Mouse (Mus musculus): ENCODE measurements around the gene Fgf8. TPM values are rescaled to one million over a fixed set of nuclear protein-coding genes. Genes with fewer than 3 reads are reported as not detected.
A peak's percentile ranks its signal among the peaks of the same experiment; 100 is the strongest.

The Fgf8 gene
- polyA plus RNA-seq, 1 experiment from 2014 or later: 78.5 TPM

GRCm38 (mm10) chr19:45780350-45780915 lies 37.7 kb upstream of the Fgf8 start:
- H3K4me3 ChIP-seq: peak overlapping the region; percentile 84; the same call in 1 of the 2 replicates

GRCm38 (mm10) chr19:45775486-45775885 lies 32.8 kb upstream of the Fgf8 start:
- no peaks in the 10 kb centered on the region for H3K9me3 ChIP-seq (replicated peaks)
- H3K4me3 ChIP-seq: no peak overlapping the region
- peaks cover 3% of the 10 kb centered on the region for H3K4me1 ChIP-seq
- no peak overlapping the region for H3K27ac ChIP-seq
- no peak for DNase-seq (ENCODE audit: low spot score)
- WGBS: 77% methylated on average over 2 of the region's 2 CpGs
- H3K27me3 ChIP-seq (ENCODE audit: low read depth, poor library complexity, severe bottlenecking): no peaks in the 10 kb centered on the region
- H3K36me3 ChIP-seq: peaks cover 100% of the 10 kb centered on the region

More at GRCm38 (mm10) chr19:45780350-45780915, 37.7 kb upstream of the Fgf8 start:
- Histone ChIP-seq H3K4me1 (peaks cover 25% of the 10 kb centered on the region), H3K36me3 (peaks cover 63% of the 10 kb centered on the region), H3K27ac (no peak overlapping the region), H3K27me3 (ENCODE audit: low read depth, poor library complexity, severe bottlenecking) (no peaks in the 10 kb centered on the region), H3K9me3 (replicated peaks) (no peaks in the 10 kb centered on the region)
- 91% methylated on average over 13 of the region's 13 CpGs for WGBS
- no peak for DNase-seq (ENCODE audit: low spot score)

- DNase-seq (ENCODE audit: low spot score): no peak
- H3K4me1 ChIP-seq: no peaks in the 10 kb centered on the region
- H3K9me3 ChIP-seq (replicated peaks): no peaks in the 10 kb centered on the region
- H3K36me3 ChIP-seq: peaks cover 100% of the 10 kb centered on the region
- no peaks in the 10 kb centered on the region for H3K27me3 ChIP-seq (ENCODE audit: low read depth, poor library complexity, severe bottlenecking)
- H3K27ac ChIP-seq: no peak overlapping the region
- H3K4me3 ChIP-seq: no peak overlapping the region
- WGBS: 96% methylated on average over 5 of the region's 5 CpGs
Measured at GRCm38 (mm10) chr19:45771501-45771900, 28.8 kb upstream of the Fgf8 start.

DNA sequence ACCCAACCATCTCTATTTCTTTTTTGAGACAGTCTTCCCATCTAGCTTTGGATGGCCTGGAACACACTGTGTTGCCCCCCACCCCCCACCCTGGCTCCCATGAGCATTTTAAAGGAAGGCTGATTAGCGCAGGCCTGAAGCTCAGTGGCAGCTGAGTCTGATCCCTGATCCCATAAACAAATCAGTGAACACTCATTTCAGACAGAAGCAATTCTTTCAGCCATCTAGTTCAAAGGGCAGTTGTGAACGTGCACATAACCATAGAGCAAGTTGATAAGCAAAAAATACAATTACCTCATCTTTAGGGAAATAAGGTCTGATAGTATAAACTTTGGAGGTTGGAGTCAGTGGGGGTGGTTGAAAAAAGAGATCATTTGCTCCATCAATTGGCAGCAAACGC lies 18.1 kb upstream of the Fgf8 start:
- Histone ChIP-seq H3K27me3 (ENCODE audit: low read depth, poor library complexity, severe bottlenecking) (no peaks in the 10 kb centered on the region), H3K27ac (no peak overlapping the region), H3K4me3 (no peak overlapping the region), H3K9me3 (replicated peaks) (no peaks in the 10 kb centered on the region), H3K36me3 (peaks cover 96% of the 10 kb centered on the region), H3K4me1 (no peaks in the 10 kb centered on the region)
- 90% methylated on average over 3 of the region's 3 CpGs for WGBS
- DNase-seq (ENCODE audit: low spot score): no peak

GRCm38 (mm10) chr19:45758671-45759070 lies 16.0 kb upstream of the Fgf8 start:
- peaks cover 96% of the 10 kb centered on the region for H3K36me3 ChIP-seq
- H3K4me1 ChIP-seq: no peaks in the 10 kb centered on the region
- WGBS: 95% methylated on average over 5 of the region's 5 CpGs
- no peak for DNase-seq (ENCODE audit: low spot score)
- H3K9me3 ChIP-seq (replicated peaks): no peaks in the 10 kb centered on the region
- no peak overlapping the region for H3K4me3 ChIP-seq
- no peak overlapping the region for H3K27ac ChIP-seq
- no peaks in the 10 kb centered on the region for H3K27me3 ChIP-seq (ENCODE audit: low read depth, poor library complexity, severe bottlenecking)

- DNase-seq (ENCODE audit: low spot score): no peak
- Histone ChIP-seq H3K36me3 (peaks cover 82% of the 10 kb centered on the region), H3K9me3 (replicated peaks) (no peaks in the 10 kb centered on the region), H3K27ac (no peak overlapping the region), H3K4me1 (peaks cover 14% of the 10 kb centered on the region), H3K4me3 (no peak overlapping the region), H3K27me3 (ENCODE audit: low read depth, poor library complexity, severe bottlenecking) (no peaks in the 10 kb centered on the region)
- 97% methylated on average over 3 of the region's 3 CpGs for WGBS
Measured at GRCm38 (mm10) chr19:45753551-45753950, 10.8 kb upstream of the Fgf8 start.

- H3K36me3 ChIP-seq: peaks cover 72% of the 10 kb centered on the region
- no peak for DNase-seq (ENCODE audit: low spot score)
Measured at GRCm38 (mm10) chr19:45751881-45752280, 9.2 kb upstream of the Fgf8 start.

GRCm38 (mm10) chr19:45749243-45750043 lies 6.7 kb upstream of the Fgf8 start, which contains the start of gene Npm3:
Npm3 (minus strand) TSS chr19:45749591.
- DNase-seq (ENCODE audit: low spot score): peak; percentile 95
- H3K4me1 ChIP-seq: peaks cover 43% of the 10 kb centered on the region
- peak within 1 kb of the TSS; percentile 94 for H3K4me3 ChIP-seq
- no peaks in the 10 kb centered on the region for H3K9me3 ChIP-seq (replicated peaks)
- H3K27ac ChIP-seq: peak within 1 kb of the TSS; percentile 90
- H3K36me3 ChIP-seq: peaks cover 49% of the 10 kb centered on the region
- H3K27me3 ChIP-seq (ENCODE audit: low read depth, poor library complexity, severe bottlenecking): peaks cover 30% of the 10 kb centered on the region
- WGBS: under 1% methylated on average over 59 of the region's 60 CpGs

More at GRCm38 (mm10) chr19:45751881-45752280, 9.2 kb upstream of the Fgf8 start:
- H3K4me1 ChIP-seq: peaks cover 27% of the 10 kb centered on the region
- 93% methylated on average over 7 of the region's 7 CpGs for WGBS
- no peak overlapping the region for H3K27ac ChIP-seq
- H3K4me3 ChIP-seq: no peak overlapping the region
- H3K27me3 ChIP-seq (ENCODE audit: low read depth, poor library complexity, severe bottlenecking): peaks cover 5% of the 10 kb centered on the region; the same call in 1 of the 2 replicates
- H3K9me3 ChIP-seq (replicated peaks): no peaks in the 10 kb centered on the region

DNA sequence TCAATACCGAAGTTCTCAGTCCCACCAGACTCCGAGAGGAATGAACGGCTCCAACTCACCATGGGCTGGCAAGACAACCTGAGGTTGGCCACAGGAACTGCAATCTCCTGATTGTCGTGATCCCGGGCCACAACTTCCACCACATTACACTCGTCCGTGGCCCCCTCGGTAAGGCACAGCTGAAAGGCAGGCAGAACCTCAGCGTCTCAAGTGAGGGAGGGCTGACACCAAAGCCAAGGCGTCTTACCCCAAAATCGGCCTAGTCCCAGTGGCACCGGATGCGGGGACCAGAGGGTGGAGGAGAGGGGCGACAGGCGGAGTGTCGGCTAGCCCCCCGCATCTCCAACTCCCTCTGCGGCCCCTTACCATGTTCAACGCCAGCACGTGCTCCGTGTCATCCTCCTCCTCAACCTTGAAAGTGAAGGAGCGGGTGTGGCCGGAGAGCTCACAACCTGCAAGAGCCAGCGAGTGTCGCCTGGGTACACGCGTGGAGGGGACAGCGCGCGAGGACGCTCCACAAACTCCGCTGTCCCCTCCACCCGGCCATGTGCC lies 6.1 kb upstream of the Fgf8 start:
- peaks cover 43% of the 10 kb centered on the region for H3K4me1 ChIP-seq
- H3K9me3 ChIP-seq (replicated peaks): no peaks in the 10 kb centered on the region
- 2% methylated on average over 33 of the region's 33 CpGs for WGBS
- H3K27me3 ChIP-seq (ENCODE audit: low read depth, poor library complexity, severe bottlenecking): peaks cover 36% of the 10 kb centered on the region
- peak; percentile 58 for DNase-seq (ENCODE audit: low spot score)
- H3K36me3 ChIP-seq: peaks cover 42% of the 10 kb centered on the region
- peak overlapping the region; percentile 90 for H3K27ac ChIP-seq
- H3K4me3 ChIP-seq: peak overlapping the region; percentile 94

GRCm38 (mm10) chr19:45748206-45748605 lies 5.5 kb upstream of the Fgf8 start:
- Histone ChIP-seq H3K9me3 (replicated peaks) (no peaks in the 10 kb centered on the region), H3K27ac (peak overlapping the region; percentile 90; the same call in 1 of the 2 replicates), H3K4me1 (peaks cover 45% of the 10 kb centered on the region), H3K36me3 (peaks cover 36% of the 10 kb centered on the region), H3K27me3 (ENCODE audit: low read depth, poor library complexity, severe bottlenecking) (peaks cover 42% of the 10 kb centered on the region), H3K4me3 (peak overlapping the region; percentile 94)
- DNase-seq (ENCODE audit: low spot score): no peak
- 53% methylated on average over 9 of the region's 9 CpGs for WGBS

DNA sequence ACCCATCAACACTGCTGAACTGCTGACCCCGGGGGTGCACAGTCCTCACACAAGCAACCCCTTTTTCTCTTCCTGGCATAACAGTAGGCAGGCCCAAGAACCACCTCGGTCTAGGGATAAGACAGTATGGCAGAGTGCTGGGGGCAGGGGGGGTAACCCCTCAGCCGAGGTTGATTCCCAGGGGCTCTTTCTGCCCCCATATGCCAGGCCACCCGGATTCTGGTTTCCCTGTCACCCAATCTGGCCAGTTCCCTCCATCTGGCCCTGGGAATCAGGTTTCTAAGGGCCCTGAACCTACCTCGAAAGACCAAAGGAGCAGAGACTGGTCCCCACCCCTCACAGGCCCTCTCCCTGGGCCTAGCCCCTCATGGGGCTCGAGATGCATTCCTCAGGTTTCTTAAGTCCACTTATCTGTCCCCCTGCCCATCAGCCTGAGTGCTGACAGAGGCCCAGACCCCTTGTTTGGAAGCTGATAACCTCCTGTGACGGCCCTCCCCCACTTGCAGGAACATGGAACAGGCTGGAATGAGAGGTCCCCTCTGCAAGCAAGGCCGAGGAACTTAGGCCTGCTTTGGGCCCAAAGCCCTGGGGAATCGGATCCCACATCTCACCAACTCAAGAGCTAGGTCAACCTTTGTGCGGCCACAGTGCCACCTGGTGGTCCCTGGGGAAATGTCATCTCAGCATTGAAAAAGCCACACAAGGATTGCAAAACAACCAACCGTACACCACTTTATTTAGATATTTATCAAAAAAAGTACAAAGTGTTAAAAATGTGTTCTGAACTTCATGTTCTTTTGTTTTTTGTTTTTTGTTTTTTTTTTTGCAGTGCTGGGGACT lies 4.5 kb upstream of the Fgf8 start:
- Histone ChIP-seq H3K4me3 (peak overlapping the region; percentile 17; the same call in 1 of the 2 replicates), H3K4me1 (peaks cover 53% of the 10 kb centered on the region), H3K27me3 (ENCODE audit: low read depth, poor library complexity, severe bottlenecking) (peaks cover 52% of the 10 kb centered on the region), H3K36me3 (peaks cover 27% of the 10 kb centered on the region), H3K9me3 (replicated peaks) (no peaks in the 10 kb centered on the region), H3K27ac (peak overlapping the region; percentile 28; the same call in 1 of the 2 replicates)
- peak; percentile 89 for DNase-seq (ENCODE audit: low spot score)
- WGBS: 15% methylated on average over 11 of the region's 11 CpGs
